Mouse (Mus musculus): Measurements from ENCODE around the gene Snx25.

Gene Snx25

DNA sequence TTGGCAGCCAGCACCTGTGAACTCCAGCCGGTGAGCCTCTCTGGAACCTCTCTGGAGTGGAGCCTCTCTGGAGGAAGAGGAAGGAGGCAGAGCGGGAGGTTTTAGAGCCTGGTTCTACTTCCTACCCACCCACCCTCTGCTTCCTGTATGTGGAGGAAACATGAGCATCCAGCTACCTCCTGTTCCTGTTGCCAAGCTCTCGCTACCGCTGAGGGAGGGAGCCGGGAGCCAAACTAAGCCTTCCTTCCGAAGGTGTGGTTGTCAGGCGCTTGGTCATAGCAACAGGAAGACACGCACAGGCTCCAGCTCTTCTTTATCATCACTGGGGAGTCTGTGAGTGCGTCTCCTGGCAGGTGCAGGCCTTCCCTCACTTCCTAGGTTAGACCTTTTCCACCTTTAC is 129.8 kb downstream of the Snx25 start:
- no peak for DNase-seq (ENCODE audit: low read depth, low spot score)

DNA sequence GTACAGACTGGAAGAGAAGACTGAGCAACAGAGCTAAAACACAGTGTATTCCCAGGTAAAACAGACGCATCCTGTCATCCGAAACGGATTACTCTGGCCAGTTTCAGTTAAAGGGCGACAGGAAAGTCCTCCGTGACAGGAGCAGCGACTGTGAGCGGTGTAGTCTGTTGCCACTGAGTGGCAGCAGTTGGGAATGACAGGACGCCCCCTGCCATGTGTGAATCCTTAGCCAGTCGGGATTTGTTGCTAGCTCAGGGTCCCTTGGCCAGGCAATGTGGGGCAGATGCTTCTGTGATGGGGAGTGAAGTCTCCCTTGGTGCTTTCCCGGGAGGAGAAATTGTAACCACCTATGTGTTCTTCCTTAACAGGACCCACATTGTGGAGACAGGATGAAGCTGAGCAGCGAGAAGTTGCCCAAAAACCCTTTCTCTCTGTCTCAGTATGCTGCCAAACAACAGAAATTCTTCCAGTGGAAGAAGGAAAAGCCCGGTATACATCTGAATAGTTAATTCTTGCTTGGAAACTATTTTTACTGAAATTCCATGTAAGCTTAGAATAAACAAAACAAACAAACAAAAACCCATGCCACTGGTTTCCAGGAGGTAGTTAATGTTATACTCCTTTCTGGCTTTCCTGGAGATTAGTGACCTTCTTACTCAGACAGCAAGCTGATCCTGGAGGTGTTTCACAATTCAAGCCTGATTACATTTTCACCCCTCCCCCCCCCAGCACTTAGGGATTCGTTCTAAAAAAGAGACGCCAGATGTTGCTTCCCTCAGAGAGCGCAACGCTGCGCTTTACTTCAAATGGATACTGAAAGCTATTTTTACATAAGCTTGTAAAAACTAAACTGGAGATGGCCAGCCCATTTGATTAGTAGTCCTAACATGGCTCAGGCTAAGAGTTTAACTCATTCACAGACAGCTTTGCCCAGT is 140.9 kb downstream of the Snx25 start:
- DNase-seq (ENCODE audit: low read depth, low spot score), result no peak

DNA sequence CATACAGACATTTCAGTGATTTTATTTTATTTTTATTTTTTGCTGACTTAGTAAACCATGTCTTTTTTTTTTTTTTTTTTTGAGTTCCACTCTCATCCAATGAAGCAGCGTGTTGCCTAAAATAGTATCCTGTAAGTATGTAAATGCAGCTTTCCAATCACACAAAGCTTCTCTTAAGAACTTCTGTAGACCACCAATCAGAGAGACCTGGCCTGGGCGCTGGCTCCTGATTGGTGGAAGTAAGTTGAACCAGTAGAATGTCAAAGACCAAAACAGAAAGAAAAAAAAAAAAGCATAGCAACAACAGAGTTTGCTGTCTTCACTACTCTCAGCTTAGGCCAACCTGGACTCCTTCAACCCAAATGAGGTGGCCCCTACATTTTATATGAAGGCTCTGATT is 141.7 kb downstream of the Snx25 start:
- DNase-seq (ENCODE audit: low read depth, low spot score), result no peak

DNA sequence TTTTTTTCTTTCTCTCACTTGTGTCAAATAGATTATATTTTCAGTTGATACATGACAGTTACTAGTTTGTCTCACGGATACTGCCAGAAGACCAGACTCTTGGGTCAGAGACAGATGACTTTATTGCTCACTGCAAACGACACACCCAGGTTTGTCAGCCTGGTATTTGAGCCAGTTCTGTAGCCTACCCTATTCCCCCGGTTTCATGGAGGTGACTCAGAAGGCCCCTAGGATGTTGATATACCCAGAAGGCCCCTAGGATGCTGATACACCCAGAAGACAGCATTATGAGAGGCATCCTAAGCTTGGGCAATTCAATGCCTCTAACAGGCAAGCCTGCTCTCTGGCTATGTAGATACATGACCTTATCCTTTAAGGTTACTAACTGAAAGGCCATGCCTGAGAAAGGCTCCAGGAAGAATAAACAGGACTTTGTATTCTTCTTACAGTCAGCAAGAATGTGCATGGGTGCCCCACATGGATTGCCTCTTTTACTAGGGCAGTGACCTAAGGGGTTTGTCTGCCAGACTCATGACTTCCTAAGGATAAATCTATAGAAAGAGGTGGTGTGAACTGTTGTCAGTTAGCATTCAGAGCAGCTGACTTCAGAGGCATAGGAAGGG is 144.8 kb downstream of the Snx25 start:
- DNase-seq (ENCODE audit: low read depth, low spot score), result no peak

DNA sequence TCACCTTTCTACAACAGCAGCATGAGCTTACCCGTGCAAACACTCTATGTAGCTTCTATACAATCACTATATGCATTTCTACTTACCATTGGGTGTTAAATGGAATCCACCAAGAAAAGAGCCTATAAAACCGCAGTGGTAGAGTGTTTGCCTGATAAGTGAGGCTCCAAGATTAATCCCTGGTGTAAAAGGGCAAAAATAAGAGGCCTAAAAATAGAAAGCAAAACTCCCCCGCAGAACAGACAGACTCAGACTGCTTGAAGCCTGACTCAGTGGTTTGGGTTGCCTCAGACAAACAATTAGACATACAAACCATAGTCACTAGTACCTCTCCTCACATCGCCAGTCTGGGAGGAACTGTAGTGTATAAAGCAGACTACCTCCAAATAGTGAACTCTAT is 146.4 kb downstream of the Snx25 start, which contains the start of gene Ankrd37:
Gene Ankrd37 (minus strand): TSS at position 112 of the 400 bp plus-strand sequence.
- DNase-seq (ENCODE audit: low read depth, low spot score), result no peak

DNA sequence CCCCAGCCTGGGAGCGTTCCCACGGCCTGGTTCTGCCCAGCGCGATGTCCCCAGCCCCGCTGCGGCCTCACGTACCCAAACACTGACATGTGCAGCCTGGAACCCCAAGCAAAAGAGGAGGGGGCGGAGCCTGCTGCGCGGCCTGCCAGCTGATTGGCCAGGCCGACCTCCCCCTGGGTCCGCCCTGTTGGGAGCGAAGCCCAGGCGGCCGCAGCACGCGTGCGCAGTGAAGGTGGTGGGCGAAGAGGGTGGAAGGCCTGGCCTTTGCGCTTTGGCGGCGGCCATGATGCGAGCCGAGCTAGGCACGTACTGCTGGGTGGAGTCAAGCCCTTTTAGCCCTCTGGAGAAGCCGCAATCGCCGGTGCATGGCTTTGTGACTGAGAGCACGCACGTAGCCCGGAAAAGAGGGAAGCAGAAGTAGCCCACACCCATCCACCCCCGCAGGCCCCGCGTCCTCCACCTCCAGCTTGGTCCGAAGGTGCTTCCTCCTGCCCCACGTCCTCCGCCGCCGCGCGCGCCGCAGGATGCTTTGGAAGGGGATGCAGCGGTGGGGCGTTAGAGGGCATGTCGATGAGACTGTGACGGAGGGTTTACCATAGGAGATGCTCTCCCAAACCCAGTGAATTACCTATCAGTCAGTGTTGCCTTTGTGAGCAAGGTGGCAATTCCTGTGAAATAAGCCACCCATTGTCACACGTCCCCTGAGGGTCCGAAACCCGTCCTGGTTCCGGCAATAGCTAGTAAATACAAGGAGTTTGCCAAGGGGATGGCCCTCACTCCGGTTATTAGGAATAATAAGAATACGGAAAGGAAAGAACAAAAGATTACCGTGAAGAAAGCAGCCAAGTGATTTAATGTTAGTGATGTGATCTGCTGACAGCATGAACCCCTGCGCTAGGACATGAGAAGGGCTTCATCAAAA is 151.9 kb downstream of the Snx25 start:
- DNase-seq (ENCODE audit: low read depth, low spot score), result peak; percentile 91

DNA sequence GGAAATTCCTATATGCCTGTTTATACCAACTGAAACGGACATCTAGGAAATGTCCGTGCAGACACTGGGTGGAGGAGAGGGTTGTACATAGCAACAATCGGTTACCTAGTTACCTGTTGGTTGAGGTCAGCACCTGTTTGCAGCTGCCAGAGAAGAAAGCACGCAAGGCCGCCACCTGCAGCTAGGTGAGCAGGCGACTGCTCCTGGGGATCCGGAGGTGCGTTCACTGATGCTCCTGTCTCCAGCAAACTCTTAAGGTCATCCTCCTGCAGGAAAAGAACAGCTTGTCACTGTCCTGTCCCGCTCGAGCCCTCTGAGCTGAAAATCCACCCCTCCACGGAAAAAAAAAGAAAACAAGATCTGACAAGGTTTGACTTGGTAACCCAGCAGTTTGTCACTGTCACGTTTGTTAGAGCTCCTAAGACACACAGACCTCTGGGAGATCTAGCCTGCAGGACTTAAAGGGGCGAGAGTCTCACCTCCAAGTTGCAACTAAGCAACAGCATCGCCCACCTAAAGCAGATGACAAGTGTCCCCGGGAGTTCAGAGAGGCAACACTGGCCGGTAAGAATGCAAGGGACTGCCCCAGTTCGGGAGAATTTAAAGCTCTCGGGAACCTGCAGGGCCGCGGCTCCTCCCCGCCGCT is 152.7 kb downstream of the Snx25 start, which contains the start of gene Lrp2bp:
Gene Lrp2bp (plus strand): TSS at position 166 of the 646 bp plus-strand sequence.
- DNase-seq (ENCODE audit: low read depth, low spot score), result no peak

DNA sequence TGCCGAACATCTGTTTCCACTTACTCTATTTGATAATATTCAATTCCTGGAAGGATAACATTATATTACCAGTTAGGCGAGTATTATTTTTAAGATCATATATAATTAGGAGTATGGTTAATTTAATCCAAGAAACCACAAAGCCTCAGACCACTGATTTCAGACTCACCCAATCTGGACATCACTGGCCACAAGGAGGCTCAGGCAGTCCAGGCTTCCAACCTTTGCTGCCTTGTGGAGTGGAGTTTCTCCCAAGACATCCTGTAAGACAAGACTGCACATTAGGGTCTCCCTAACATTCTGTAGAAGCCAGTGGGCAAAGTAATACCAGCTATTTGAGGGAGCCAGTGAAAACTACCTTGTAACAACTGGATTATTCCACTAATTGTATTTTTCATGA is 153.7 kb downstream of the Snx25 start:
- DNase-seq (ENCODE audit: low read depth, low spot score), result no peak

DNA sequence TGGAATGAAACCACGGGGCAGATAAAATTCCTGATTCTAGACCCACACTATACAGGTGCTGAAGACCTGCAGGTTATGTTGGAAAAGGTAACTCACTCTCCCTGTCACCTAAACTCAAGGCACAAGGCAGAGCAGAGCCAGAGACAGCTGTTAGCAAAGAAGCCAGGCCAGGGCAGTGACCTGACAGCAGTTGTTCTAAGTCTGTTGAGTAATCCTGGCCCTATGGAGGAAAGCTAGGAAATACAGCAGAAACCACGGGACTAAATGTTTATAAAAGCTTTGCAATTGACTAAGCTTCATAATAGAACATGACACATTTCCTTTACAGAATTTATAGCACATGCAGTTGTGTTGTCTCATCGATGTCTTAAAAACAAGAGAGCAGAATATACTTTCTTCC is 156.4 kb downstream of the Snx25 start:
- no peak for DNase-seq (ENCODE audit: low read depth, low spot score)

DNA sequence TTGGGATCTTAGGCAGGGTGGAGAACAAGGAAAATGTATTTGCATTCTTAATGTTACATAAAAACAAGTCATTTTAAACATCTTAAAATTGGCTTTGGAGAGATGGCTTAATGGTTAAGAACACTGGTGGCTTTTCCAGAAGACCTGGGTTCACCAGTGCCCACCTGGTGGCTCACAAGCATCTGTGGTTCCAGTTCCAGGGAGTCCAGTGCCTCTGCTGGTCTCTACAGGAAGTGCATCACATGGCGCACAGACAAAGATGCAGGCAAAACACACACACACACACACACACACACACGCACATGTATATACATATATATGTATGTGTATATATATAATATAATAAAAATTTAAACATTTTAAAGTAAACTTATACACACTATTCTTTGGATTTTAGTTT is 157.8 kb downstream of the Snx25 start:
- DNase-seq (ENCODE audit: low read depth, low spot score), result no peak

DNA sequence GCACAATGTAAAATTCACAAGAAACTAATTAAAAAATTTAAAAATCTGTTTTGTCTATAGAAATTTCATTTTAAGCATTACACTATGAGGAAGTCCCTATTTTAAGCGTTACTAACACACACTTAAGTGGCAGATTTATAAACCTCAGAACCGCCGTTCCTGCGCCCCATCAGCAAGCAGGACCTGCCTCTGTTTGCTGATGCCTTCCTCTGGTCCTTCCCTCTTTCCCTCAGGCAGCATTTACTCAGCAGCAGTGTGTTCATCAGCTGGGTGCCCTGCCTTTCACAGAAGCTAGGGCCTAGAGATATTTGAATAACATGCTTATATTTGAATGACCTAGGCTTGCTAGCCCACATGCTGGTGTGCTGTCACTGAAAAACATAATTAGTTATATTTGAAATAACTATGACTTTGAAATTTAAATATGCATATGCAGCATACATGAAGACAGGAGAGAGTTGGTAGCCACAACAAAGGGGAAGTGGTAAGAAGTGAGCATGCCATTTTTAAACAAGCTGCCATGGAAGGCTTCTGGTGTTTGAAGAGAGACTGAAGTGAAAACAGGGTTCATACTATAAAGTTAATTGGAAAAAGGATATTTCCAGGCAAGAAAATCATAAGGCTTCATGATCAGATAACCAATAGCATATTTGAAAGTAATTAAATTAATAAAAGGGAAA is 161.2 kb downstream of the Snx25 start:
- no peak for DNase-seq (ENCODE audit: low read depth, low spot score)

DNA sequence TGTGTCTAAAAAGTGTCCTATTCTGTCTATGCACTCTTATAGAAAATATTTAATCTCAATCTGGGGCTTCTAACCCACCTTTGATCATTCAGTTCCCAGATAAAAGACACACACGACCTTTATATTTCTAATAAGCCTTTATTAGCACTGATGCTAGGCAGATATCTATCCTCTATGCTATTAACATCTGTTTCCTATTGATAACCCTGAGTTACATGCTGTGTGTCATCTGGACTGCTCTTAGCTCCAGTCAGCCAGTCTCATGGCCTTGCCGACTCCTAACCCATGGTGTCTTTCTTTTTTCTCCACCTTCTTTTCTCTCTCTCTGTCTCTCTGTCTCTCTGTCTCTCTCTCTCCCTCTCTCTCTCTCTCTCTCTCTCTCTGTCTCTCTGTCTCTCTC is 163.8 kb downstream of the Snx25 start:
- no peak for DNase-seq (ENCODE audit: low read depth, low spot score)

DNA sequence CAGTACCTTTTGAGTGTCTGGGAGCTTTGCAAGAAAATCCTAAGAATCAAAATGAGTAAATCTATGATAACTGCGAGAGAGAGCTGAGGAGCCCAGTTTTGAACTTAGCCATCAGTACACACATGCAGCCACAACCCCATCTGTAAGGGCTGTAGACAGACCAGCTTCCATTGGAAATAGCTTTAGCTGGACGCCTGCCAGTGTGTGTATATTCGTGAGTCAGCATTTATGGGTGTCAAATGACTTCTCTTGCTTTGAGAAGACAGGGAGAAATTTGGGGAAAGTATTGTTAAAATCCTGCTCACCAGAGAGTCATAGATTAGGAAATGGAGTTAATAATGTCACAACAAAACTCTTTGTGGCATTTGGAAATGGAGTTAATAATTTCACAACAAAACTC is 165.3 kb downstream of the Snx25 start:
- no peak for DNase-seq (ENCODE audit: low read depth, low spot score)
